Mouse (Mus musculus): ENCODE measurements around the gene Arid4a.

Gene Arid4a

GRCm38 (mm10) chr12:71015363-71016210, at the start of gene Arid4a:
Gene Arid4a, plus strand, starts transcription at chr12:71015990.
- DNase-seq (ENCODE audit: low read depth, low spot score) = peak; percentile 100

- DNase-seq (ENCODE audit: low read depth, low spot score) = no peak
Observed at GRCm38 (mm10) chr12:70967581-70967980, 48.2 kb upstream of the Arid4a start.

GRCm38 (mm10) chr12:70968141-70968790, 47.5 kb upstream of the Arid4a start:
- DNase-seq (ENCODE audit: low read depth, low spot score) = peak; percentile 34

- peak; percentile 81 for DNase-seq (ENCODE audit: low read depth, low spot score)
Observed at GRCm38 (mm10) chr12:70968791-70969307, 46.9 kb upstream of the Arid4a start.

- DNase-seq (ENCODE audit: low read depth, low spot score) = peak; percentile 84
Observed at GRCm38 (mm10) chr12:70969485-70970184, 46.2 kb upstream of the Arid4a start.

GRCm38 (mm10) chr12:70973831-70974230, 42.0 kb upstream of the Arid4a start:
- no peak for DNase-seq (ENCODE audit: low read depth, low spot score)

GRCm38 (mm10) chr12:70974441-70975266, 41.1 kb upstream of the Arid4a start, which contains the start of gene Psma3:
Gene Psma3, plus strand, starts transcription at chr12:70974621.
- peak; percentile 97 for DNase-seq (ENCODE audit: low read depth, low spot score)

GRCm38 (mm10) chr12:70975406-70975805, 40.4 kb upstream of the Arid4a start:
- no peak for DNase-seq (ENCODE audit: low read depth, low spot score)

GRCm38 (mm10) chr12:70975891-70976290, 39.9 kb upstream of the Arid4a start:
- no peak for DNase-seq (ENCODE audit: low read depth, low spot score)

GRCm38 (mm10) chr12:70978345-70978744, 37.4 kb upstream of the Arid4a start:
- DNase-seq (ENCODE audit: low read depth, low spot score) = no peak

- no peak for DNase-seq (ENCODE audit: low read depth, low spot score)
Observed at GRCm38 (mm10) chr12:70984855-70985550, 30.8 kb upstream of the Arid4a start.

GRCm38 (mm10) chr12:70997225-70997624, 18.6 kb upstream of the Arid4a start:
- no peak for DNase-seq (ENCODE audit: low read depth, low spot score)

GRCm38 (mm10) chr12:70999423-70999903, 16.3 kb upstream of the Arid4a start:
- peak; percentile 48 for DNase-seq (ENCODE audit: low read depth, low spot score)

GRCm38 (mm10) chr12:71000344-71000743, 15.4 kb upstream of the Arid4a start:
- no peak for DNase-seq (ENCODE audit: low read depth, low spot score)

- no peak for DNase-seq (ENCODE audit: low read depth, low spot score)
Observed at GRCm38 (mm10) chr12:71001456-71001855, 14.3 kb upstream of the Arid4a start.

- DNase-seq (ENCODE audit: low read depth, low spot score) = no peak
Observed at GRCm38 (mm10) chr12:71003760-71004426, 11.9 kb upstream of the Arid4a start.

GRCm38 (mm10) chr12:71006141-71006540, 9.6 kb upstream of the Arid4a start:
- DNase-seq (ENCODE audit: low read depth, low spot score) = no peak

GRCm38 (mm10) chr12:71006901-71007300, 8.9 kb upstream of the Arid4a start:
- DNase-seq (ENCODE audit: low read depth, low spot score) = no peak

- DNase-seq (ENCODE audit: low read depth, low spot score) = no peak
Observed at GRCm38 (mm10) chr12:71009769-71010168, 6.0 kb upstream of the Arid4a start.
